Comparison of ENCODE assay signal across 9 mouse cellular contexts in the genomic region with DNA sequence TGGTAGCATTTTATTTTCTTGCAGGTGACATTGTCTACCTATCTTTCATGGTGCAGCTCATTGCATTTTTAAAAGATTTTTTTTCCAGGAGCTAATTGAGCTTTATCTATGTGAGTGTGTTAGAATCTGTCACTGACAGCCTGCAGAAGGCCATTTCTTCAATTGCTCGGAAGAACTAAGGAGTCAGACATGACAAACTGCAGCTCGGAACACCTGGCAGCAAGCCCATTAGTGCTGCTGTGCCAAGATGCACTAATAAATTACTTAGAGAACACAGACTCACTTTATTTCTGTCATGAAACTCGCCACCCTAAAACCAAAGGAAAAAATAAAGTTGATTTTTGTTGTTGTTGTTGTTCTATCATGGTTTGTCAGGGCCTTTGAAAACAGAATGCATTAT.
DNase-seq lines count a peak whose midpoint lies in the region; ATAC-seq and TF ChIP-seq lines count a peak whose summit lies in the region.
"Had no signal": no experiment of that assay in that cellular context is flagged by ENCODE, and none has a peak within 500 bp of the region (broad histone marks: within the 10 kb centered on the region; RNA-seq: fewer than 3 reads in every experiment).

No protein-coding gene starts in this region.

- H3K9ac ChIP-seq in neural tube, embryonic 13.5 days: no peak overlapping the region
- H3K9ac ChIP-seq: limb, embryonic 15.5 days had no signal

- no peaks in the 10 kb centered on the region for H3K36me3 ChIP-seq in neural tube, embryonic 13.5 days
- H3K36me3 ChIP-seq: limb, embryonic 15.5 days had no signal

- H3K27ac ChIP-seq in gastrocnemius, adult 2 months: no peak overlapping the region
- H3K27ac ChIP-seq in neural tube, embryonic 13.5 days (replicated peaks): peak overlapping the region; percentile 38
- H3K27ac ChIP-seq: limb, embryonic 15.5 days had no signal

- ATAC-seq in neural tube, embryonic 13.5 days (ENCODE audit: low read depth): peak; percentile 87; the same call in 1 of the 2 replicates
- ATAC-seq in activated CD4-positive, CD25-positive, alpha-beta regulatory T cell, adult 4 months: no peak

- no peak for TF ChIP-seq CTCF in gastrocnemius, adult 2 months (IDR thresholded peaks at IDR 0.05)

- no peak overlapping the region for H3K4me3 ChIP-seq in gastrocnemius, adult 2 months
- no peak overlapping the region for H3K4me3 ChIP-seq in neural tube, embryonic 13.5 days
- H3K4me3 ChIP-seq: limb, embryonic 15.5 days had no signal

- peaks cover 8% of the 10 kb centered on the region for H3K4me1 ChIP-seq in neural tube, embryonic 13.5 days (replicated peaks)
- H3K4me1 ChIP-seq: limb, embryonic 15.5 days had no signal

- H3K27me3 ChIP-seq in neural tube, embryonic 13.5 days: no peaks in the 10 kb centered on the region
- H3K27me3 ChIP-seq: limb, embryonic 15.5 days had no signal

- WGBS in neural tube, embryonic 13.5 days: 21% methylated on average over 3 of the region's 3 CpGs

- H3K9me3 ChIP-seq in neural tube, embryonic 13.5 days: no peaks in the 10 kb centered on the region
- H3K9me3 ChIP-seq: limb, embryonic 15.5 days had no signal

- intact Hi-C loops in gastrocnemius, adult 2 months (cut with DNase I): no loop called here
- intact Hi-C loops in heart, postnatal 36 days (cut with DNase I): no loop called here

- DNase-seq in gastrocnemius, adult 2 months: peak; percentile 16
- DNase-seq in gastrocnemius, adult 18-20 months (ENCODE audit: low spot score): no peak
- no peak for DNase-seq in neural tube, embryonic 10.5 days (ENCODE audit: extremely low spot score, low spot score)
- peak; percentile 13 to 45 for DNase-seq in heart, postnatal 36 days
- peak; percentile 43 to 74 for DNase-seq in lung, postnatal 4 days
- DNase-seq in cerebellum, adult 9-11 months: no peak

- H3K4me2 ChIP-seq in neural tube, embryonic 13.5 days: no peak overlapping the region
- H3K4me2 ChIP-seq: limb, embryonic 15.5 days had no signal

Comparison
In these comparisons a context has a peak if more than half of its experiments do, and no peak if none do; other contexts are left out.
1. DNase-seq: peak in gastrocnemius, adult 2 months (single experiment), heart, postnatal 36 days (2 of 2) and lung, postnatal 4 days (2 of 2); none in gastrocnemius, adult 18-20 months (single experiment), neural tube, embryonic 10.5 days (single experiment) and cerebellum, adult 9-11 months (single experiment).